Mouse (Mus musculus) heart, postnatal 0 days (tissue): Measurements from ENCODE around the gene Syndig1l. TPM values are rescaled to one million over a fixed set of nuclear protein-coding genes. Genes with fewer than 3 reads are reported as not detected.

ENCODE experiments used
- ATAC-seq: fragments of 200-750 bp; cut with Nextera tagmentation; 2 replicates; pipeline ENCODE4 v1.8.0; 2017; ENCODE audit warnings: low read depth, moderate number of reproducible peaks, moderate library complexity; ENCODE audit not compliant: insufficient read depth
- DNase-seq: peaks from one replicate; pipeline ENCODE4 v3.0.0-alpha.2; 2016; ENCODE audit warnings: low spot score
- H3K27ac ChIP-seq: fragments of 300-500 bp; sonication (generic); 2 replicates; pipeline ENCODE4 v1.5.1; 2014; ENCODE audit warnings: low read depth, mild to moderate bottlenecking
- H3K27me3 ChIP-seq: fragments of 300-500 bp; sonication (generic); 2 replicates; pipeline ENCODE4 v1.6.1; 2014; ENCODE audit warnings: low read length, mixed read lengths; ENCODE audit not compliant: control insufficient read depth, insufficient read depth
- H3K36me3 ChIP-seq: fragments of 300-500 bp; sonication (generic); replicated peaks from 2 replicates; pipeline ENCODE4 v1.6.1; 2014; ENCODE audit warnings: low read length, mixed read lengths; ENCODE audit not compliant: control insufficient read depth, insufficient read depth
- H3K4me1 ChIP-seq: fragments of 300-500 bp; sonication (generic); 2 replicates; pipeline ENCODE4 v1.6.1; 2014; ENCODE audit warnings: antibody characterized with exemption; ENCODE audit not compliant: control insufficient read depth, insufficient read depth
- H3K4me2 ChIP-seq: fragments of 300-500 bp; sonication (generic); 2 replicates; pipeline ENCODE4 v1.6.1; 2014; ENCODE audit warnings: low read depth, mild to moderate bottlenecking, low read length, moderate library complexity
- H3K4me3 ChIP-seq: fragments of 300-500 bp; sonication (generic); 2 replicates; pipeline ENCODE4 v1.5.1; 2014; ENCODE audit warnings: low read depth, low read length
- H3K9ac ChIP-seq: fragments of 300-500 bp; sonication (generic); replicated peaks from 2 replicates; pipeline ENCODE4 v1.6.1; 2014; ENCODE audit warnings: low read depth, low read length, mixed read lengths
- H3K9me3 ChIP-seq: fragments of 300-500 bp; sonication (generic); replicated peaks from 2 replicates; pipeline ENCODE4 v1.6.1; 2016; ENCODE audit warnings: low read length; ENCODE audit not compliant: control insufficient read depth
- CTCF ChIP-seq: IDR thresholded peaks from 2 replicates; pipeline ENCODE4 v1.5.1; 2016; ENCODE audit warnings: antibody characterized with exemption, control low read depth, low read depth
- EP300 ChIP-seq: IDR thresholded peaks from 2 replicates; pipeline ENCODE4 v1.6.1; 2016; ENCODE audit warnings: antibody characterized with exemption, low read depth
- WGBS: fragments of 180-500 bp; shearing (Covaris S2); extraction: QIAGEN DNeasy Blood & Tissue Kit; methylation state at CpG from one replicate; pipeline ENCODE4 v1.1.7; 2014; 5-methylcytosine and 5-hydroxymethylcytosine counted together
- polyA plus RNA-seq: library from polyadenylated mRNA; unstranded; fragments of >200 nt; fragmentation: Nextera tagmentation; extraction: Ambion mirVana; gene quantifications from 2 replicates; pipeline ENCODE4 v1.2.1, GENCODE M21; 2015
- total RNA-seq: library from RNA; depleted of rRNA; stranded (reverse); fragments of >200 nt; gene quantifications from 2 replicates; pipeline ENCODE4 v1.2.3, GENCODE M21; 2014; ENCODE audit warnings: low replicate concordance

Syndig1l gene
- total and polyA plus RNA-seq, 2 experiments from 2014 or later = not detected

GRCm38 (mm10) chr12:84689051-84689450, 9.6 kb downstream of the Syndig1l start:
- H3K36me3 ChIP-seq = no peaks in the 10 kb centered on the region
- WGBS = 81% methylated on average over 11 of the region's 11 CpGs
- no peak overlapping the region for H3K4me2 ChIP-seq
- H3K27me3 ChIP-seq = peaks cover 2% of the 10 kb centered on the region; the same call in 1 of the 2 replicates
- no peak overlapping the region for H3K9ac ChIP-seq
- TF ChIP-seq CTCF = no peak
- ATAC-seq (no peak), DNase-seq (no peak)
- H3K4me1 ChIP-seq = no peaks in the 10 kb centered on the region
- H3K27ac ChIP-seq = no peak overlapping the region
- H3K9me3 ChIP-seq = no peaks in the 10 kb centered on the region
- no peak overlapping the region for H3K4me3 ChIP-seq

DNA sequence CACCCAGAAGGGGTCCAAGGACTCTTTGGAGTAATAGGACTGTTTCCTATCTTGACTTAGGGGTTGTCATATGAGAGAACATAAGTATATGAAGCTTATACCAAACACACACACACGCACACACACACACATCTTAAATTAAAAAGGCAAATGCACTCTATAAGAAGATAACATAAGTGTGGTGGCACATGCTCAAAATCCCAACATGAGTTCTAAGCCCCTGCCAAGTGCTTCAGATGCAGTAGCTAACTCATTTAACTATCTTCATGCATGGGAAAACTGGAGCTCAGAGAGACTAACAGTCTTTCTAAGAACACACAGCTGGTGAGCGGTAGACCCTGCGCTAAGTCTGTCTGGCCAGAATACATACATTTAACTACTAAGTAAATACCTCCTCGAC, 11.1 kb downstream of the Syndig1l start:
- Histone ChIP-seq H3K36me3 (no peaks in the 10 kb centered on the region), H3K27me3 (no peaks in the 10 kb centered on the region), H3K4me2 (no peak overlapping the region), H3K9me3 (no peaks in the 10 kb centered on the region), H3K4me1 (no peaks in the 10 kb centered on the region), H3K9ac (no peak overlapping the region), H3K4me3 (no peak overlapping the region), H3K27ac (no peak overlapping the region)
- TF ChIP-seq CTCF (no peak), EP300 (no peak)
- 77% methylated on average over 4 of the region's 4 CpGs for WGBS
- DNase-seq (no peak), ATAC-seq (no peak)

DNA sequence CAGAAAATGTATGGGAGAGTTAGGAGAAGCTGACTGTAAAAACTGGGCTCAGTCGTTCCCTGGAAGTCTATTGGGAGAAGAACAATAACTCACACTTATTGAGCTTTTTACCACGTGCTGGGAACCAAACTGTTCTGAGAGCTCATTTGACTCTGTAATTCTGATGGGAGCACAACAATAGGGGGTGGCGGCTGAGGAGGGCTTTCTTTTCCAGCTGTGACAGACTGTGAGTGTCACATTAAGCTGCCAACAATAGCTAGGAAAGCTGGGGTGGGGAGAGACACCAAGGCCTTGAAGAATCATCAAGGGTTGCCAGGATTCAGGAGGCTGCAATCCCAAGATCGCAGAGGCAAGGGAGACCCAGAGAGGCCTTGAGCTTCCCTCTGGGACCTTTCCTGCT, 12.5 kb downstream of the Syndig1l start:
- TF ChIP-seq EP300 (no peak), CTCF (no peak)

DNA sequence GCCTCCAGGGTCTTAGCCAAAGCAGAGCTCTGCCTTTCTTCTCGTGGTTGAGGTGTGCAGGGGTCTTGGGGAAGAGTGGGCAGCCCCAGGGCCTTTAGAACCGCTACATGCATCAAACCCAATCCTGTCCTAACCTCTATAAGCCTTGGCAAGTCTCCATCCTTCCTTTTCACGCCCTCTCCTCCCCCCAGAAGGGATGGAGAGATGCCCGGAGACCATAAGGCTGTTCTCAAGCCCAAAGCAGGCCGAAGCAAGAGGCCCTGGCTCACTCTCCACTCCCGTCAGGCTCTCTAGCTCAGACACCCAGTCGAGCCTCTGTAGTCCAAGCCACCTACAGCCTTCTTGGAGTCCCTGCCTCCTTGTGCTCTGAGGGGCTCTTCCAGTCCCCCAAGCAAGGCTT, 14.1 kb downstream of the Syndig1l start:
- Histone ChIP-seq H3K9me3 (no peaks in the 10 kb centered on the region), H3K9ac (no peak overlapping the region), H3K4me2 (no peak overlapping the region), H3K36me3 (no peaks in the 10 kb centered on the region), H3K4me1 (no peaks in the 10 kb centered on the region), H3K27me3 (no peaks in the 10 kb centered on the region), H3K4me3 (no peak overlapping the region), H3K27ac (no peak overlapping the region)
- TF ChIP-seq EP300 (no peak), CTCF (no peak)
- DNase-seq (no peak), ATAC-seq (no peak)
- 58% methylated on average over 7 of the region's 7 CpGs for WGBS

More for the DNA sequence above, 12.5 kb downstream of the Syndig1l start:
- Histone ChIP-seq H3K9me3 (no peaks in the 10 kb centered on the region), H3K4me1 (no peaks in the 10 kb centered on the region), H3K27ac (no peak overlapping the region), H3K27me3 (no peaks in the 10 kb centered on the region), H3K4me2 (no peak overlapping the region), H3K9ac (no peak overlapping the region), H3K4me3 (no peak overlapping the region), H3K36me3 (no peaks in the 10 kb centered on the region)
- no peak for DNase-seq
- no peak for ATAC-seq
- 56% methylated on average over 4 of the region's 4 CpGs for WGBS

GRCm38 (mm10) chr12:84676011-84676410, 22.6 kb downstream of the Syndig1l start:
- Histone ChIP-seq H3K4me3 (no peak overlapping the region), H3K4me1 (no peaks in the 10 kb centered on the region), H3K4me2 (no peak overlapping the region), H3K27ac (no peak overlapping the region), H3K36me3 (no peaks in the 10 kb centered on the region), H3K27me3 (peaks cover 4% of the 10 kb centered on the region; the same call in 1 of the 2 replicates), H3K9me3 (no peaks in the 10 kb centered on the region), H3K9ac (no peak overlapping the region)
- TF ChIP-seq EP300 = no peak
- no peak for TF ChIP-seq CTCF
- DNase-seq (no peak), ATAC-seq (no peak)
- WGBS = 69% methylated on average over 3 of the region's 3 CpGs

GRCm38 (mm10) chr12:84674666-84675526, 23.7 kb downstream of the Syndig1l start:
- Histone ChIP-seq H3K27me3 (peaks cover 4% of the 10 kb centered on the region; the same call in 1 of the 2 replicates), H3K4me2 (no peak overlapping the region), H3K9ac (no peak overlapping the region), H3K4me1 (no peaks in the 10 kb centered on the region), H3K4me3 (no peak overlapping the region), H3K36me3 (no peaks in the 10 kb centered on the region), H3K27ac (no peak overlapping the region), H3K9me3 (0 out of 2 replicates have a peak, but pooled peaks cover 3% of the 10 kb centered on the region)
- no peak for TF ChIP-seq CTCF
- TF ChIP-seq EP300 = no peak
- 40% methylated on average over 14 of the region's 14 CpGs for WGBS
- DNase-seq (no peak), ATAC-seq (no peak)
